Mouse (Mus musculus): ENCODE measurements around the gene Ranbp17. TPM values are rescaled to one million over a fixed set of nuclear protein-coding genes. Genes with fewer than 3 reads are reported as not detected.
A peak's percentile ranks its signal among the peaks of the same experiment; 100 is the strongest.
"Not testable (repeated sequence)": the region's sequence is repeated elsewhere in the genome, so short reads cannot be mapped to it uniquely, and the experiment has no call there.

Ranbp17 gene
- total RNA-seq, 2 experiments from 2014 or later = 7.9 to 8.3 TPM

DNA sequence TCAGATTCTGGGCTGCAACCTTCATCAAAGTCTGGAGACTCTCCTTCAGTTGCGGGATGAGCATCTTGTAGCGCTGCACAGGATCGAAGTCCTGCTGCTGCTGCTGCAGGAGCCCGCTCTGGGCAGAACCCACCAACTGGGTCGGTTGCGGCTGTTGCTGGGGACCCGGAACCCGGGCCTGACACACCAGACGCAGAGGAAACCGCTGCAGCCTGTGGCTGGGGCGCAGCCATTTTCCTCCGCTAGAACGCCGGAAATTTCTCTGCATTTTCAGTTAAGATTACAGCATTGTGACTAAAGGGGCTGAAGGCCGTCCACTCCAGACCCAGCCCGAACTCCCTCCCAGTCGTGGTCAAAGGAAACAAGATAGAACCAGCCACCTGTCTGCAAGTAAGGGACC is 85.3 kb downstream of the Ranbp17 start:
- DNase-seq (ENCODE audit: low spot score in 2 of 2); intact Hi-C loops (cut with DNase I): not testable (repeated sequence)

DNA sequence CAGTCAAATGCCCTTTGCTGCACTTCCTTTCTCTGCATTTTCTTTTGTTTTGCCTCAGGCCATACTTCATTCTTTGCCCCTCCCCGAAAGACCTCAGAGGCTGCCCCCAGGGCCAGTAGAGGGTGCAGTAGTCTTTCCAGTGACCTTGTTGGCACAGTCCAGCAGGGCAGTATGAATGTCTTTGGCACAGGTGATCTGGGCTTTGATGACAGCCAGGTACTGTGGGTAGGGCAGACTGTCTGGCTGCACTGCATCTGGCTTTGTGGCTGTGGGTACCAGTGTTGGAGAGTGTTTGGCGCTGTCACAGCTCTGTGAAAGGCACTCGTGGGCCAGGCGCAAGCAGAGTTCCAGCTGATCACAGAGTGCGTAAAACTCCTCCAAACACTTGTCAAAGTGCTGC is 85.8 kb downstream of the Ranbp17 start:
- DNase-seq (ENCODE audit: low spot score in 2 of 2); intact Hi-C loops (cut with DNase I): not testable (repeated sequence)

DNA sequence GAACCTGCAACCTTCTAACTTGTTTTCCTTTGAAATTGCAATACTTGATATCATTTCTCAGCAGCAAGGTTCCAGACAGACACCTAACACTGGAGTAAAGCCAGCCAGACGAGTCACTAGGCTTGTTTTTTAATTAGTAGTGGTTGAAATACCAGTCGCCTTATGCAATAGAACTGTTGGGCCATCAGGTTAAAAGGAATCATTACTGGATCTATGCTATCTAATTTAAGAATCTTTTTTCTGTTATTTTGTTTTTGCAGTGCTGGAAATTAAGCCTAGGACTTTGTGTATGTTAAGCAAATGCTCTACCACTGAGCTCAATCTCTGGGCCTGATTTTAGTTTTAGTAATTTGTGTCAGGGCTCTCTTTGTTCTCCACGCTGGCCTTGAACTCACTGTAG is 91.3 kb downstream of the Ranbp17 start:
- no peak for DNase-seq (ENCODE audit: low spot score in 2 of 2)
- intact Hi-C loops (cut with DNase I) = no loop called here

DNA sequence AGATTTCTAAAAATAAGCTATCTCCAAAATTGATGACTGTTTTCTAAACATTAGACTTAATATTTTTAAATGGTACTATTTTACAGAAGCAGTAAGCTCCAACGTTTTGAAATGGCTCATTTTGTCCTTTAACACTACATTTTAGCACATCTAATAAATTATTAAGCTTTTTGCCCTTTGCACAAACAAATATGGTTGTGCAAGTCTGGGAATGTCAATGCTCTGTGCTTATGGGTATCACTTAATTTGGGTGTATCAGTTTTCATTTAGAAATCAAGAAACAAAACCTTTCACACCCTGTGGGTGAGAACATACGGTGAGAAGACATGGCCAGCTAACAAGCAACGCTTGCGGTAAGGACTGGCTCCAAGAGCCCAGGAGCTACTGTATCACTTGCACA is 108.9 kb downstream of the Ranbp17 start:
- DNase-seq (ENCODE audit: low spot score in 2 of 2) = no peak
- intact Hi-C loops (cut with DNase I) = no loop called here

DNA sequence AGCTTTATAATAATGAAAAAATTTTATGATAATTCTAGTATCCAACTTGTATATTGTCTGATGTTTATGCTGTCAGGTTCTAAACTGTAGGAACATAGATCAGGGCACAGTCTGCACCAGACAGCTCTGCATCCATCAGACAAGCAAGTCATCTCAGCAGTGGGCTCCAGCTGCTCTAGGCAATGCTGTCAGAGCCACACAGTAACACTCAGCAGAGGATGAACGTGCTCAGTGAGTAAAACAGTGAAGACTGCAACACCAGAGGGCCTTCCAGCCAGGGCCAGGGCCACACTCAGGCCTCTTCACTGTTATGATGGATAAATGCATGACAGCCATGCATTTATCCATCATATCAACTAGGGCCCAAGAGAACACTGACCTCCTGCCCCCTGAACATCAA is 114.2 kb downstream of the Ranbp17 start:
- no peak for DNase-seq (ENCODE audit: low spot score in 2 of 2)
- intact Hi-C loops (cut with DNase I) = no loop called here

DNA sequence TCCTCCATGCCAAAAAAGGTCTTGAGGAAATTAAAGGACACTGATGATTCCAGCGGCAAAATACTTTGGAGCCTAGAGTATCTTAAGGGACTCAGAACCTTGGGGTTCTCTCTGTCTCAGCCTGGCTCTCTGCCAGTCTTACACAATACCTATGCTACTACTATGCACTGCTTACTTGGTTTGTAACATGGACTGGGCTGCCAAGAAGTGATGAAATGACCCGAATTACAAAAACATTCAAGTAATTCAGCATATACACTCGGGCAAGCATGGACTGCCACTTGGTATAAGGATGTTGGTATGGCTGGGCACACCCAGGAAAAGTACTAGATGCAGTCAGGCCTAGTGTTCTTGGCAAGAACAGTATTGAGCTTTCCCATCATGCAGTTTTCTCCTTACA is 114.8 kb downstream of the Ranbp17 start:
- intact Hi-C loops (cut with DNase I) = no loop called here
- DNase-seq (ENCODE audit: low spot score in 2 of 2) = no peak

DNA sequence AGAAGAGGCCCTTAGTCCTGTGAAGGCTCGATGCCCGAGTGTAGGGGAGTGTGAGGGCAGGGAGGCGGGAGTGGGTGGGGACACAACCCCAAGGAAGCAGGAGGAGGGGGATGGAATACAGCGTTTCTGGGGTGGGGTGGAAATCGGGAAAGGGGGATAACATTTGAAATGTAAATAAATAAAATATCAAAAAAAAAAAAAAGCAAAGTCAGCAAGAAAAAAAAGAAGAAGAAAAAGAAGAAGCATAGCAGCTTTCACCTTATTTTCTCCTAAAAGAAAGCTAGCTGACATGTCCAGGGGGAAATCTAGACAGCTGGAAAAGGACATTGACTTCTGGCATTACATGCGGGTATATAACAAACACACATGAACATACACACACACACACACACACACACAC is 117.3 kb downstream of the Ranbp17 start:
- DNase-seq (ENCODE audit: low spot score in 2 of 2) = no peak
- intact Hi-C loops (cut with DNase I) = no loop called here

DNA sequence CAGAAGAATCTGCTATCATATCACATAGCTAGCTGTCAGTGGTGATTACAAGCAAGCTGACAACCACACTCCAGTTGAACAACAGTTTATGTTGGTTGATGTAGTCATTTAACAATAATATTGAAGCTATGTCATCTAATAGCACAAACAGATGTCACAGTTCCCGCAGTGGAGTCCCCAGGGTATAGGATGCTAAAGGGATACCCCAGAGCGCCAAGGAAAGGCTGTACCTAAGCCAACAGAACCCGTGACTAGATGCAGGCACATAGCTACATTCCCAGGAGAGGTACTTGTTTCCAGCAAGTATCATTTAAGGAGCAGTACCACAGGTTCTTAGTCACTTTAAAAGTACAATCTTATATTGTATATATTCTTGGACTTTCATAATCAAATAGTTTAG is 119.5 kb downstream of the Ranbp17 start:
- intact Hi-C loops (cut with DNase I) = no loop called here
- DNase-seq (ENCODE audit: low spot score in 2 of 2) = no peak

DNA sequence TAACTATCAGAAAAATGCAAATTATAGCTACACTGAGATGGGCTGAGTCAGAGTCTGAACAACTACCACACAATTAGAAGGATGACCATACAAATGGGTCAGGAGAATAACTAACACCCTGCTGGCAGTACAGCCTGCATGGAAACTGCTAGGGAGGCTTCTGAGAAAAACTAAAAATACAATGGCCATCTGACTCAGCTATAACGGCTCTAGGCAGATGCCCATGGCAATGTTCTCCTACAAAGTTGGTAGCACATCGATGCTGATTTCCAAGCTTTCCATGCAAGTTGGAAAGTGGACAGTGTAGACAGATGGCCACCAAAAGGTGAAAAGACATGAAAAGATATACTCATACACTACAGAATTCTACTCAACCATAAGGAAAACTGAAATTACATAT is 124.9 kb downstream of the Ranbp17 start:
- intact Hi-C loops (cut with DNase I) = no loop called here
- no peak for DNase-seq (ENCODE audit: low spot score in 2 of 2)

DNA sequence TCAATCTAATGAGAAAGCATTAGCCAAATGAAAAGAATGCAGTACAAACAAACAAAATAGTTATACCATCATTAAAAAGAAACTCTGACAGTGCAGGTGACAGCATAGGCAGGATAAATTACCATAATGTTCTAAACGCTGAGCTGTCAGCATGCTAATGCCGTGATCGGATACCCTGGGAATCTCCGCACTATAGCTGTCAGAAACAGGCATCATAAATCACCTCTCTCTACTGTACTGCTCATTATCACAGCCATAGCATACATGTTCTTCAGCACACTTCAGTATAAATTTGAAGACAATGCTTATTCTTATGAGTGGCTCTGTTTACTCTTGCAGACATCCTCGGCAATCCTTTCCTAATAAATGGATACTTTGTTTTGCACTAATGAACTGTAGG is 151.7 kb downstream of the Ranbp17 start:
- intact Hi-C loops (cut with DNase I) = no loop called here
- no peak for DNase-seq (ENCODE audit: low spot score in 2 of 2)

DNA sequence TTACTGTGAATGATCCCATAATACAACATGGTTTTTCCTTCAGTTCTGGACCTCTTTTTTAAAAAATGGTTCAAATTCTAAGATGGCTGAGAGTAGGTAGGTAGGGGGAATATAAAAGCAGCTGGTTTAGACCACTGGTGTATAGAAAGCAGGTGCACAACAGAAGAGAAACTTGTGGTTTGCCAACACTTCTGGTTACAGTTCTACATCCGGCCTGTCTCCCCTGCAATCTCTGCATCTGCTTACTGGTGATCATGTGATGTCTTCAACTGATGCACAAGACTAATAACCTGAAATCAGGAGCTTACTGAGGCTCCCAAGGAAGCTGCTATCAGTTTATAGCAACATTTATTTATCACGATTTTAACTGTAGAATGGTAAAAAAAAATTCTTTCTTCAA is 164.3 kb downstream of the Ranbp17 start:
- no peak for DNase-seq (ENCODE audit: low spot score in 2 of 2)
- intact Hi-C loops (cut with DNase I) = no loop called here

DNA sequence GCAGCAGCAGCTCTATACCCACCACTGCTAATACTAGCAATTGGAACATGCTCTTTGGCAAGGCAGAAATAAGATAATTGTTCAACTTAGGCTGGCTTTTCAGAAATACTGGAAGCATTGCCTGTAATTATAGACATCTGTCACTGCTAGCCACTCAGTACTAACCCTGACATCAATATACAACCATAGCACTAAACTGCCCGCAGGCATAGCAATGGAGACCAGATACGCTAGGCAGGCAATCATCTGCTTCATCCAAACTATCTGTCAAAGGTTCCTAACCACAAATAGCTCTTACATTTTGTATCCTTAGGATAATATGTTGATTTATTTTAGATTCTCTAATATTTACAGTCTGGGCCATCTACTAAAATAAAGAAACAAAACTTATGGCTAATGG is 171.5 kb downstream of the Ranbp17 start:
- intact Hi-C loops (cut with DNase I) = no loop called here
- no peak for DNase-seq (ENCODE audit: low spot score in 2 of 2)

DNA sequence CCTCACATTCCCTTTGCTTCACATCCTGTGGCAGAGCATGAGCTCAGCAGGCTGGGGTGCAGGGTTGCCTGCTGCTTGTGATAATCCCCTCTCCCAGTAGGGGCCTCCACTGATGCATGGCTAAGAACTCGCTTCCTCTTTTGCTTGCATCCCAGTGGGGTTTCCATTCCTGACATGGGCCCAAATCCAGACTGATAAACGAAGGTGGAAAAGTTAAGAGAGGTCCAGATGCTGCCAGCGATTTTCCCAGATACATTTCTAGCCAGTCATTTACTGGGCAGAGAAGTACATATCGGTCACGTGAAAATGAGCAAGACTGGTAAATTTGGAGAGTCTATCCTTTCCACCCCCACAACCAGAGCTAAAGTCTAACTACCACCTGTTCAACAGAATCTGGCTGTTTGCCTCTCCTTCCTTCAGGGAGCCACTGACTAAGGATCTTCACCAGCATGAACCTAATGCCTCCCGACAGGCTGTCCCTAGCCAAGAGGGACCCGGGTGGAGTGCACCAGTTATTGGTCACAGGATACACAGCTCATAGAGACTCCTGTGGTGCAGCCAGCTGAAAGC is 176.9 kb downstream of the Ranbp17 start:
- intact Hi-C loops (cut with DNase I) = no loop called here

DNA sequence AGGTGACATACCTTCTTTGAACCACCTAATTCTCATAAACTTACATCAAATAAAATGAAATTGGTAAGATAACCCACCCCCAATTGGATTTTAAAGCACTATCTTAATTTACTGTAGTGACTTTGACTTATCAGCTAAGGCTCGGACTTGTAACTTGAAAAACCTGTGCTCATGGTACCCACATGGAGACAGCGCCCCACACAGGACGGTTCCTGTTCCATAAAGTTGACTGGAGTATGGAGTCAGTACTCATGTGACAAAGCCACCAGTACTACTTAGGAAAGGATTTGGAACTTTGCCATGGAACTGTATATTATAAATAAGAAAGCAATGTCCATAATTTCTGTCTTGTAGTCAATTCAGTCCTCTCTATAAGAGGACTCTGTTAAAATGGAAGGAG is 177.9 kb downstream of the Ranbp17 start:
- intact Hi-C loops (cut with DNase I) = no loop called here
- DNase-seq (ENCODE audit: low spot score in 2 of 2) = no peak

More for the DNA sequence above, 176.9 kb downstream of the Ranbp17 start:
- DNase-seq (ENCODE audit: low spot score in 2 of 2) = peak in 1 of 2 experiments; percentile 8

DNA sequence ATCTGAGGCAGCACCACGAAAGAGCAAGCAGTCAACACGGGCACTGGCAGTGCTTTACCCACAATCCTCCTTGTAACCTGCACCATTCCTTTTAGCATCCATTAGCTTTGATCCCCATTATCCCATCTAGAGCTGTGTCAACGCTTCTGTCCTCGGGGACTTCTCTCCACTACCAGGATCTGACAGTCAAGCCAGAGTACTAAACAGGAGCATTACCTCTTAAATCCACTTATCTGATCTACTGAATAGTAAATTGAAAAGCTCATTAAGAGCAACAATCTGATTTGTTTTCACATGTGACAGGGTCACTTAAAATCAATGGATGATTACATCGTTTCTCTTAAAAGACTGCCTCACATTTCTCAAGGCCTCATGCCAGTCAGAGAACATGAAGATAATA is 181.4 kb downstream of the Ranbp17 start:
- DNase-seq (ENCODE audit: low spot score in 2 of 2) = no peak
- intact Hi-C loops (cut with DNase I) = no loop called here

DNA sequence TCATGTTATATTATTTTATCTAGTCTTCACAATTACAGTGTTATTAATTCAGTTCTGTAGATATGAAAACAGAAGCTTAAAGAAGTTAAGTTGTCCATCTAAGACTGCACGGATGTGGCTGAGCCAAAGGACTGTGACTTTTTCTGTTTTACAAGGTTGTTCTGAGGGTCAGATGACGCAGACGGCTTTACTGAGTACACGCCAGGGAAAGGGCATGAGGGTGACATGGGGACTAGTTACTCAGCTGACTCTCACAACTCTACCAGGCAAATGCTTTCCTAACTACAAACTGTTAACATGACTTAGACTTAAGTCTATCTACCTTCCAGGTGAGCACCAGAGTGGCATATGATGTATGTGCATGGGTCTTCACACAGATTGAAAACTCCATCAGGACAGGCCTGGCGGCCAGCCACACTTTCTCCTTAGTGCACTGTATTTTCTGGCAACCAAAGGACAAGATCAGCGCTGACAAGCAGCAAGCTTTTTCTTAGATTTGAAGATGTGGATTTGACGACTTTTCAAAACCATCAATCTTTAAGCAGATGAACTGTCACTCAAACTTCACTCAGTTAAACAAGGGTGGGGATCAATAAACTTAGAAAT is 194.4 kb downstream of the Ranbp17 start:
- intact Hi-C loops (cut with DNase I) = no loop called here

DNA sequence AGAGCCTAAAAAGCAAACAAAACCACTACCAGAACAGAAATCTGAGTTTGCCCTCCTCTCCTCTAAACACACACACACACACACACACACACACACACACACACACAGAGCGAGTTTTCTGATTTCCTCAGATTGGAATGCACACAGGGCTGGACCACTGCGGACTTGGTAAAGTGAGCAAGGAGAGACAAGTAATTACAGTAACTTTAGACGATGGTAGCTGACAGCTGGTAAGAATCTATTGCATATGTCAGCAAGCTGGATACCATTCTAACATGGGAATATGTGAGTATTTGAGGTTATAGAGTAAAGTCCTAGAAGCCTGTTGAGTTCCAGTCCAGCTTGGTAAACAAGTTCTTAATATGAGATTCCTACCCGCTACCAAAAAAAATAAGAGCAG is 204.0 kb downstream of the Ranbp17 start:
- intact Hi-C loops (cut with DNase I) = no loop called here
- no peak for DNase-seq (ENCODE audit: low spot score in 2 of 2)

More for the DNA sequence above, 194.4 kb downstream of the Ranbp17 start:
- DNase-seq (ENCODE audit: low spot score in 2 of 2) = no peak

DNA sequence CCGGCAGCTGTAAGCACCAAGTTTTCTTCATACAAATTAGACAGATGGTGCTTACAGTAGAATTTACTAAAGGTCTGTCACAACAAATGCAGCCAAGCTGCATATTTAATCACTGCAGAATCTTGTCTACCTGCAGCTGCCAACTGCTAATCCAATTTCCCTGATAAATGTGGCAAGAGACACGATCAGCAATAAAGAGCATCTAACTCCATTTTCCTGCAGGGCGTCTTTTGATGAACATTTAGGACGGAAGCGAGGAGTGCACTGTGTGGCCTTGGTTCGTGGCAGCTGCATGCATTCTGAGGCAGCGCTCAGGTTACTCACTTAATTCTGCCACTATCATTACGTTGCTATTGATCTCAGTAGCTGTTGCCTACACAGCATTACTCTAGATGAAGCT is 212.7 kb downstream of the Ranbp17 start:
- no peak for DNase-seq (ENCODE audit: low spot score in 2 of 2)
- intact Hi-C loops (cut with DNase I) = no loop called here

DNA sequence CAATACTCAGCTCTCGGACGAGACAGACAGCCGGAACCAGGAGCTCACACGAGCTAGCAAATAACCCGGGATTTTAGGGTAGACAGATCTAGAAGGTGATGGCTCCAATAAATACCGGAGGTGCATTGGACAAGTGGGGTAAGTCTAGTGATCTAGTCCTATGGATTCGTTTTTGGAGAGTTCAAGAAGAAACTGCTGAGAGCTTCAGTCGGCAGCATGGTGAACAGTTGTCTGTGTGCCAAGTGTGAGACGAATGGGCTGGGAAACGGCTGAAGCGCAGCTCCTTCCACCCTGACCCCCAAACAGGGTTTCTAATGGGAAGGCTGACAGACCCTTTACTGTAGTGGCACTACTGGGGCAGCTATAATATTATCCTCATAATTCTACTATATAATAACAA is 214.2 kb downstream of the Ranbp17 start:
- intact Hi-C loops (cut with DNase I) = loop anchor here (5.0 kb wide), 1 partner anchor 122 kb away; no protein-coding TSS in a partner anchor
- DNase-seq (ENCODE audit: low spot score in 2 of 2) = no peak

DNA sequence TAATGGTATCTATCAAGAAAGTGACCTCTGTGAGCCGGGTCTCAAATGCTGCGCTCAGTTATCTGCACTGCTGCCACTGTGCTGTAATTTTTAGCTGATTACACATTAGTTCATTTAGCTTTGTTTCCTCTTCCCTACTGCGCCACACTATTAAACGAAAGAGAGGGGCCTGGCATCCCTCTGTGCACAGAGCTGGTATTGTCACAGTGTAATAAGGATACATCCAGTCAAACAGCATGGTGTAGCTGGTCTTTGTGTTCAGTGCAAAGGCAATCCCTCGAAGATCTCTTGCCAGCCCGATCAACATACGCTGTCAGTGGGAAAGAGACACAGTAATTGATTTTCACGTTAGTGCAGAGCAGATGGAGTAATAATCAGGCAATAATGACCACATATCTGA is 216.4 kb downstream of the Ranbp17 start:
- no peak for DNase-seq (ENCODE audit: low spot score in 2 of 2)
- intact Hi-C loops (cut with DNase I) = loop anchor here (5.0 kb wide), 1 partner anchor 120 kb away; no protein-coding TSS in a partner anchor

DNA sequence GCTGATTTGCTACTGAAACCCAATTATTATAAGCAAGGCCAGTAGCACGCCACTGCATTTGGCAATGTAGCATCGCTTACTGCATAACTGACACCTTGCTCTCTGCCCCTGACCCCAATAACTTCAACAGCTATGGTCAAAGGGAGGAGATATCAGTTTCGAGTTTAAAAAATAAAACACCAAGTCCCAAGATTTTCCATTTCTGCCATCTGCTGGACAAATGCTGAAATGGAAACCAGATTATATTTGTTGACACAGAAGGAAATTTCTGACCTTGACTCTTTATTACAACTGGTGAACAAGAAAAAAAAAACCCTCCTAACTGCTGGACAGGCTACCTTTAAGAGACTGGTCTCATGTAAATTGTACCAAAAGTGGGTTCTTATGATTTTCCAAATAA is 218.1 kb downstream of the Ranbp17 start:
- no peak for DNase-seq (ENCODE audit: low spot score in 2 of 2)
- intact Hi-C loops (cut with DNase I) = loop anchor here (5.0 kb wide), 1 partner anchor 118 kb away; no protein-coding TSS in a partner anchor

DNA sequence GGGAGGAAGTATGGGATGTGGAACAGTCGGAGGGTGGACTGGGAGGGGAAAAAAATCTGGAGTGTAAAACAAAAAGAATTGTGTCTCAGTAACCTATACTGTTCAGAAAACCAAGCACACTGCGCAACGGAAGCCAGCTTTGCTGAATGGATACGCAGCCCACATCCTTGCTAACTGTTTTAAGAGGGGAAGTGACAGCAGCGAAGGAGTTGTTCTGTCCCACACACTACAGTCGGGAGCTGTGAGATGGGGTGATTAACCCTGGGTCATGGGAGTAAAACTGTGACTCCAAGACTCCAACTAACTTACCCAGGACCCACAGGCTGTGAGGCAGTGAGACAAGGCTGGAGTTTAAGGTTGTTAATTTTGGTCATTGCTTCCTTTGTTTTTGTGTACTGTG is 219.5 kb downstream of the Ranbp17 start:
- DNase-seq (ENCODE audit: low spot score in 2 of 2) = no peak
- intact Hi-C loops (cut with DNase I) = no loop called here
